Mouse (Mus musculus) midbrain, embryonic 16.5 days (tissue): ENCODE results near the gene Mtx1. TPM values are rescaled to one million over a fixed set of nuclear protein-coding genes. Genes with fewer than 3 reads are reported as not detected.

Experiments
- ATAC-seq: fragments of 200-750 bp; cut with Nextera tagmentation; 2 replicates; pipeline ENCODE4 v1.8.0; 2017; ENCODE audit warnings: moderate TSS enrichment
- H3K27ac ChIP-seq: fragments of 300-500 bp; sonication (generic); 2 replicates; pipeline ENCODE4 v1.5.1; 2014; ENCODE audit warnings: mild to moderate bottlenecking, low read length, mixed read lengths
- H3K27me3 ChIP-seq: fragments of 300-500 bp; sonication (generic); 2 replicates; pipeline ENCODE4 v1.6.1; 2014; ENCODE audit warnings: low read depth, low read length, mixed read lengths; ENCODE audit not compliant: control insufficient read depth, insufficient read depth
- H3K36me3 ChIP-seq: fragments of 300-500 bp; sonication (generic); 2 replicates; pipeline ENCODE4 v1.6.1; 2014; ENCODE audit warnings: mild to moderate bottlenecking, low read length, moderate library complexity, mixed read lengths; ENCODE audit not compliant: control insufficient read depth, insufficient read depth
- H3K4me1 ChIP-seq: fragments of 300-500 bp; sonication (generic); 2 replicates; pipeline ENCODE4 v1.6.1; 2014; ENCODE audit warnings: mild to moderate bottlenecking, low read length, mixed read lengths; ENCODE audit not compliant: control insufficient read depth, insufficient read depth
- H3K4me2 ChIP-seq: fragments of 300-500 bp; sonication (generic); 2 replicates; pipeline ENCODE4 v1.6.1; 2014; ENCODE audit warnings: mild to moderate bottlenecking, low read length, mixed read lengths
- H3K4me3 ChIP-seq: fragments of 300-500 bp; sonication (generic); 2 replicates; pipeline ENCODE4 v1.5.1; 2014; ENCODE audit warnings: low read depth, mild to moderate bottlenecking, low read length, moderate library complexity, mixed read lengths
- H3K9ac ChIP-seq: fragments of 300-500 bp; sonication (generic); 2 replicates; pipeline ENCODE4 v1.6.1; 2014; ENCODE audit warnings: low read depth, low read length, mixed read lengths
- H3K9me3 ChIP-seq: fragments of 300-500 bp; sonication (generic); replicated peaks from 2 replicates; pipeline ENCODE4 v1.6.1; 2014; ENCODE audit warnings: mild to moderate bottlenecking, low read length, mixed read lengths; ENCODE audit not compliant: control insufficient read depth, poor library complexity, severe bottlenecking
- WGBS: fragments of 180-500 bp; shearing (Covaris S2); extraction: QIAGEN DNeasy Blood & Tissue Kit; methylation state at CpG from one replicate; pipeline ENCODE4 v1.1.7; 2014; 5-methylcytosine and 5-hydroxymethylcytosine counted together
- polyA plus RNA-seq: library from polyadenylated mRNA; unstranded; fragments of >200 nt; fragmentation: Nextera tagmentation; extraction: Ambion mirVana; gene quantifications from 2 replicates; pipeline ENCODE4 v1.2.1, GENCODE M21; 2015

Gene Mtx1
- polyA plus RNA-seq, 1 experiment from 2014 or later, result 150 TPM

- H3K9me3 ChIP-seq, result no peaks in the 10 kb centered on the region
- peak overlapping the region; percentile 98 for H3K27ac ChIP-seq
- H3K4me3 ChIP-seq, result peak overlapping the region; percentile 58
- H3K4me2 ChIP-seq, result peak overlapping the region; percentile 69
- H3K36me3 ChIP-seq, result peaks cover 7% of the 10 kb centered on the region; the same call in 1 of the 2 replicates
- peak; percentile 88 for ATAC-seq
- WGBS, result under 1% methylated on average over 68 of the region's 69 CpGs
- H3K4me1 ChIP-seq, result peaks cover 21% of the 10 kb centered on the region
- peak overlapping the region; percentile 90 for H3K9ac ChIP-seq
- no peaks in the 10 kb centered on the region for H3K27me3 ChIP-seq
Observed at GRCm38 (mm10) chr3:89213803-89214530, 12.9 kb downstream of the Mtx1 start.

- H3K27ac ChIP-seq, result no peak overlapping the region
- H3K36me3 ChIP-seq, result peaks cover 26% of the 10 kb centered on the region
- no peaks in the 10 kb centered on the region for H3K9me3 ChIP-seq
- H3K4me2 ChIP-seq, result no peak overlapping the region
- no peak for ATAC-seq
- H3K9ac ChIP-seq, result no peak overlapping the region
- peaks cover 16% of the 10 kb centered on the region for H3K4me1 ChIP-seq
- no peak overlapping the region for H3K4me3 ChIP-seq
- WGBS, result 90% methylated on average over 7 of the region's 7 CpGs
- H3K27me3 ChIP-seq, result no peaks in the 10 kb centered on the region
Observed at GRCm38 (mm10) chr3:89210731-89211130, 16.2 kb downstream of the Mtx1 start.

- no peak for ATAC-seq
- Histone ChIP-seq H3K27ac (no peak overlapping the region), H3K9me3 (no peaks in the 10 kb centered on the region), H3K4me1 (peaks cover 10% of the 10 kb centered on the region), H3K27me3 (no peaks in the 10 kb centered on the region), H3K4me2 (no peak overlapping the region), H3K36me3 (peaks cover 31% of the 10 kb centered on the region), H3K9ac (no peak overlapping the region), H3K4me3 (no peak overlapping the region)
- 86% methylated on average over 13 of the region's 13 CpGs for WGBS
Observed at GRCm38 (mm10) chr3:89210162-89210561, 16.7 kb downstream of the Mtx1 start.

- H3K9ac ChIP-seq, result no peak overlapping the region
- peaks cover 8% of the 10 kb centered on the region for H3K4me1 ChIP-seq
- H3K27me3 ChIP-seq, result no peaks in the 10 kb centered on the region
- H3K27ac ChIP-seq, result no peak overlapping the region
- no peak for ATAC-seq
- WGBS, result 89% methylated on average over 7 of the region's 7 CpGs
- H3K9me3 ChIP-seq, result no peaks in the 10 kb centered on the region
- H3K36me3 ChIP-seq, result peaks cover 35% of the 10 kb centered on the region
- H3K4me3 ChIP-seq, result no peak overlapping the region
- no peak overlapping the region for H3K4me2 ChIP-seq
Observed at GRCm38 (mm10) chr3:89209731-89210130, 17.2 kb downstream of the Mtx1 start.

GRCm38 (mm10) chr3:89208736-89209135 lies 18.2 kb downstream of the Mtx1 start:
- H3K27ac ChIP-seq, result no peak overlapping the region
- no peak overlapping the region for H3K9ac ChIP-seq
- peaks cover 7% of the 10 kb centered on the region for H3K4me1 ChIP-seq
- H3K27me3 ChIP-seq, result no peaks in the 10 kb centered on the region
- no peak for ATAC-seq
- H3K9me3 ChIP-seq, result no peaks in the 10 kb centered on the region
- WGBS, result 87% methylated on average over 6 of the region's 6 CpGs
- H3K36me3 ChIP-seq, result peaks cover 39% of the 10 kb centered on the region
- H3K4me2 ChIP-seq, result no peak overlapping the region
- H3K4me3 ChIP-seq, result no peak overlapping the region

GRCm38 (mm10) chr3:89208075-89208657 lies 18.7 kb downstream of the Mtx1 start:
- H3K4me3 ChIP-seq, result no peak overlapping the region
- peaks cover 10% of the 10 kb centered on the region for H3K4me1 ChIP-seq
- ATAC-seq, result no peak
- H3K27ac ChIP-seq, result no peak overlapping the region
- H3K36me3 ChIP-seq, result peaks cover 39% of the 10 kb centered on the region
- WGBS, result 93% methylated on average over 13 of the region's 13 CpGs
- H3K27me3 ChIP-seq, result no peaks in the 10 kb centered on the region
- no peaks in the 10 kb centered on the region for H3K9me3 ChIP-seq
- no peak overlapping the region for H3K4me2 ChIP-seq
- H3K9ac ChIP-seq, result no peak overlapping the region

GRCm38 (mm10) chr3:89206695-89207094 lies 20.2 kb downstream of the Mtx1 start:
- no peaks in the 10 kb centered on the region for H3K9me3 ChIP-seq
- WGBS, result 93% methylated on average over 2 of the region's 2 CpGs
- peaks cover 5% of the 10 kb centered on the region for H3K4me1 ChIP-seq
- H3K4me2 ChIP-seq, result no peak overlapping the region
- H3K4me3 ChIP-seq, result no peak overlapping the region
- peaks cover 39% of the 10 kb centered on the region for H3K36me3 ChIP-seq
- H3K27me3 ChIP-seq, result no peaks in the 10 kb centered on the region
- H3K9ac ChIP-seq, result no peak overlapping the region
- no peak overlapping the region for H3K27ac ChIP-seq
- ATAC-seq, result no peak

- ATAC-seq, result no peak
- Histone ChIP-seq H3K36me3 (peaks cover 39% of the 10 kb centered on the region), H3K9ac (no peak overlapping the region), H3K27ac (no peak overlapping the region), H3K4me1 (peaks cover 5% of the 10 kb centered on the region), H3K9me3 (no peaks in the 10 kb centered on the region), H3K4me3 (no peak overlapping the region), H3K27me3 (no peaks in the 10 kb centered on the region), H3K4me2 (no peak overlapping the region)
- WGBS, result 92% methylated on average over 7 of the region's 7 CpGs
Observed at GRCm38 (mm10) chr3:89206079-89206478, 20.8 kb downstream of the Mtx1 start.

GRCm38 (mm10) chr3:89203142-89203514 lies 23.8 kb downstream of the Mtx1 start:
- Histone ChIP-seq H3K4me1 (peaks cover 5% of the 10 kb centered on the region), H3K4me2 (peak overlapping the region; percentile 87), H3K36me3 (peaks cover 25% of the 10 kb centered on the region), H3K4me3 (peak overlapping the region; percentile 64), H3K9ac (peak overlapping the region; percentile 73), H3K27me3 (no peaks in the 10 kb centered on the region), H3K9me3 (no peaks in the 10 kb centered on the region), H3K27ac (peak overlapping the region; percentile 67)
- ATAC-seq, result peak; percentile 55; the same call in 1 of the 2 replicates
- WGBS, result 42% methylated on average over 5 of the region's 5 CpGs
